Mouse (Mus musculus): Measurements from ENCODE around the gene Slf2. TPM values are rescaled to one million over a fixed set of nuclear protein-coding genes. Genes with fewer than 3 reads are reported as not detected.

Gene Slf2
- polyA plus RNA-seq (2015; fragmentation: Nextera tagmentation; extraction: Ambion mirVana) = 26.4 and 27.1 TPM in 2 replicates

GRCm38 (mm10) chr19:44930744-44931453 is at the start of gene Slf2:
Slf2 (plus strand) TSS chr19:44931151.
- H3K4me1 ChIP-seq (replicated peaks; ENCODE audit: control insufficient read depth, insufficient read depth, low read length) = peaks cover 11% of the 10 kb centered on the region
- peak within 1 kb of the TSS; percentile 79 for H3K27ac ChIP-seq (ENCODE audit: low read length)
- no peaks in the 10 kb centered on the region for H3K9me3 ChIP-seq (ENCODE audit: control insufficient read depth, low read length)
- peak within 1 kb of the TSS; percentile 91 for H3K9ac ChIP-seq (ENCODE audit: low read length)
- peaks cover 6% of the 10 kb centered on the region for H3K36me3 ChIP-seq (ENCODE audit: control insufficient read depth, insufficient read depth, low read length)
- peak within 1 kb of the TSS; percentile 93 for H3K4me3 ChIP-seq (ENCODE audit: low read length)
- H3K27me3 ChIP-seq (ENCODE audit: control insufficient read depth, insufficient read depth, low read depth, low read length) = no peaks in the 10 kb centered on the region
- peak; percentile 99 for ATAC-seq (ENCODE audit: low read depth)
- peak within 1 kb of the TSS; percentile 83 for H3K4me2 ChIP-seq (ENCODE audit: low read depth, low read length)
- WGBS = under 1% methylated on average over 47 of the region's 55 CpGs

GRCm38 (mm10) chr19:44882552-44883024 is 48.4 kb upstream of the Slf2 start:
- Histone ChIP-seq H3K27ac (ENCODE audit: low read length) (no peak overlapping the region), H3K4me1 (replicated peaks; ENCODE audit: control insufficient read depth, insufficient read depth, low read length) (peaks cover 3% of the 10 kb centered on the region; the same call in 1 of the 2 replicates), H3K36me3 (ENCODE audit: control insufficient read depth, insufficient read depth, low read length) (no peaks in the 10 kb centered on the region), H3K4me3 (ENCODE audit: low read length) (peak overlapping the region; percentile 43), H3K9ac (ENCODE audit: low read length) (peak overlapping the region; percentile 63), H3K27me3 (ENCODE audit: control insufficient read depth, insufficient read depth, low read depth, low read length) (peaks cover 26% of the 10 kb centered on the region), H3K9me3 (ENCODE audit: control insufficient read depth, low read length) (no peaks in the 10 kb centered on the region), H3K4me2 (ENCODE audit: low read depth, low read length) (peak overlapping the region; percentile 73)
- ATAC-seq (ENCODE audit: low read depth) = peak; percentile 26; the same call in 1 of the 2 replicates
- under 1% methylated on average over 26 of the region's 31 CpGs for WGBS

- Histone ChIP-seq H3K4me1 (replicated peaks; ENCODE audit: control insufficient read depth, insufficient read depth, low read length) (peaks cover 3% of the 10 kb centered on the region; the same call in 1 of the 2 replicates), H3K27me3 (ENCODE audit: control insufficient read depth, insufficient read depth, low read depth, low read length) (peaks cover 26% of the 10 kb centered on the region), H3K9me3 (ENCODE audit: control insufficient read depth, low read length) (no peaks in the 10 kb centered on the region), H3K4me2 (ENCODE audit: low read depth, low read length) (no peak overlapping the region), H3K9ac (ENCODE audit: low read length) (no peak overlapping the region), H3K4me3 (ENCODE audit: low read length) (no peak overlapping the region), H3K36me3 (ENCODE audit: control insufficient read depth, insufficient read depth, low read length) (no peaks in the 10 kb centered on the region), H3K27ac (ENCODE audit: low read length) (no peak overlapping the region)
- 49% methylated on average over 3 of the region's 3 CpGs for WGBS
- no peak for ATAC-seq (ENCODE audit: low read depth)
Measured at GRCm38 (mm10) chr19:44884331-44884730, 46.6 kb upstream of the Slf2 start.

- no peak overlapping the region for H3K27ac ChIP-seq (ENCODE audit: low read length)
- no peak overlapping the region for H3K4me3 ChIP-seq (ENCODE audit: low read length)
- no peak for ATAC-seq (ENCODE audit: low read depth)
- H3K9me3 ChIP-seq (ENCODE audit: control insufficient read depth, low read length) = no peaks in the 10 kb centered on the region
- WGBS = 44% methylated on average over 3 of the region's 3 CpGs
- no peak overlapping the region for H3K9ac ChIP-seq (ENCODE audit: low read length)
- peaks cover 30% of the 10 kb centered on the region for H3K27me3 ChIP-seq (ENCODE audit: control insufficient read depth, insufficient read depth, low read depth, low read length)
- no peaks in the 10 kb centered on the region for H3K36me3 ChIP-seq (ENCODE audit: control insufficient read depth, insufficient read depth, low read length)
- no peak overlapping the region for H3K4me2 ChIP-seq (ENCODE audit: low read depth, low read length)
- H3K4me1 ChIP-seq (replicated peaks; ENCODE audit: control insufficient read depth, insufficient read depth, low read length) = peaks cover 3% of the 10 kb centered on the region; the same call in 1 of the 2 replicates
Measured at GRCm38 (mm10) chr19:44886475-44886874, 44.5 kb upstream of the Slf2 start.

GRCm38 (mm10) chr19:44887679-44888235 is 43.2 kb upstream of the Slf2 start:
- Histone ChIP-seq H3K36me3 (ENCODE audit: control insufficient read depth, insufficient read depth, low read length) (no peaks in the 10 kb centered on the region), H3K9me3 (ENCODE audit: control insufficient read depth, low read length) (no peaks in the 10 kb centered on the region), H3K27me3 (ENCODE audit: control insufficient read depth, insufficient read depth, low read depth, low read length) (peaks cover 19% of the 10 kb centered on the region), H3K9ac (ENCODE audit: low read length) (no peak overlapping the region), H3K4me2 (ENCODE audit: low read depth, low read length) (no peak overlapping the region), H3K27ac (ENCODE audit: low read length) (no peak overlapping the region), H3K4me1 (replicated peaks; ENCODE audit: control insufficient read depth, insufficient read depth, low read length) (no peaks in the 10 kb centered on the region; the same call in 1 of the 2 replicates), H3K4me3 (ENCODE audit: low read length) (no peak overlapping the region)
- WGBS = 19% methylated on average over 7 of the region's 7 CpGs
- ATAC-seq (ENCODE audit: low read depth) = peak; percentile 41; the same call in 1 of the 2 replicates

GRCm38 (mm10) chr19:44889548-44889947 is 41.4 kb upstream of the Slf2 start:
- Histone ChIP-seq H3K36me3 (ENCODE audit: control insufficient read depth, insufficient read depth, low read length) (no peaks in the 10 kb centered on the region), H3K9me3 (ENCODE audit: control insufficient read depth, low read length) (no peaks in the 10 kb centered on the region), H3K4me2 (ENCODE audit: low read depth, low read length) (no peak overlapping the region), H3K4me1 (replicated peaks; ENCODE audit: control insufficient read depth, insufficient read depth, low read length) (peaks cover 5% of the 10 kb centered on the region), H3K4me3 (ENCODE audit: low read length) (no peak overlapping the region), H3K9ac (ENCODE audit: low read length) (no peak overlapping the region), H3K27ac (ENCODE audit: low read length) (no peak overlapping the region), H3K27me3 (ENCODE audit: control insufficient read depth, insufficient read depth, low read depth, low read length) (peaks cover 14% of the 10 kb centered on the region)
- WGBS = 41% methylated on average over 6 of the region's 6 CpGs
- ATAC-seq (ENCODE audit: low read depth) = no peak

- ATAC-seq (ENCODE audit: low read depth) = no peak
- H3K9ac ChIP-seq (ENCODE audit: low read length) = no peak overlapping the region
- H3K9me3 ChIP-seq (ENCODE audit: control insufficient read depth, low read length) = no peaks in the 10 kb centered on the region
- H3K36me3 ChIP-seq (ENCODE audit: control insufficient read depth, insufficient read depth, low read length) = no peaks in the 10 kb centered on the region
- peaks cover 5% of the 10 kb centered on the region for H3K4me1 ChIP-seq (replicated peaks; ENCODE audit: control insufficient read depth, insufficient read depth, low read length)
- no peak overlapping the region for H3K4me2 ChIP-seq (ENCODE audit: low read depth, low read length)
- H3K4me3 ChIP-seq (ENCODE audit: low read length) = no peak overlapping the region
- no peak overlapping the region for H3K27ac ChIP-seq (ENCODE audit: low read length)
- 59% methylated on average over 15 of the region's 15 CpGs for WGBS
- peaks cover 14% of the 10 kb centered on the region for H3K27me3 ChIP-seq (ENCODE audit: control insufficient read depth, insufficient read depth, low read depth, low read length)
Measured at GRCm38 (mm10) chr19:44891446-44891845, 39.5 kb upstream of the Slf2 start.

GRCm38 (mm10) chr19:44893231-44893871 is 37.6 kb upstream of the Slf2 start:
- H3K9me3 ChIP-seq (ENCODE audit: control insufficient read depth, low read length) = no peaks in the 10 kb centered on the region
- peaks cover 8% of the 10 kb centered on the region for H3K27me3 ChIP-seq (ENCODE audit: control insufficient read depth, insufficient read depth, low read depth, low read length)
- H3K27ac ChIP-seq (ENCODE audit: low read length) = no peak overlapping the region
- H3K36me3 ChIP-seq (ENCODE audit: control insufficient read depth, insufficient read depth, low read length) = no peaks in the 10 kb centered on the region
- ATAC-seq (ENCODE audit: low read depth) = peak; percentile 60
- H3K9ac ChIP-seq (ENCODE audit: low read length) = no peak overlapping the region
- H3K4me2 ChIP-seq (ENCODE audit: low read depth, low read length) = peak overlapping the region; percentile 42
- peaks cover 5% of the 10 kb centered on the region for H3K4me1 ChIP-seq (replicated peaks; ENCODE audit: control insufficient read depth, insufficient read depth, low read length)
- WGBS = 39% methylated on average over 19 of the region's 19 CpGs
- no peak overlapping the region for H3K4me3 ChIP-seq (ENCODE audit: low read length)

- Histone ChIP-seq H3K9ac (ENCODE audit: low read length) (no peak overlapping the region), H3K4me2 (ENCODE audit: low read depth, low read length) (no peak overlapping the region), H3K27ac (ENCODE audit: low read length) (no peak overlapping the region), H3K4me1 (replicated peaks; ENCODE audit: control insufficient read depth, insufficient read depth, low read length) (peaks cover 12% of the 10 kb centered on the region), H3K9me3 (ENCODE audit: control insufficient read depth, low read length) (no peaks in the 10 kb centered on the region), H3K4me3 (ENCODE audit: low read length) (no peak overlapping the region), H3K36me3 (ENCODE audit: control insufficient read depth, insufficient read depth, low read length) (no peaks in the 10 kb centered on the region), H3K27me3 (ENCODE audit: control insufficient read depth, insufficient read depth, low read depth, low read length) (peaks cover 8% of the 10 kb centered on the region)
- ATAC-seq (ENCODE audit: low read depth) = peak; percentile 55; the same call in 1 of the 2 replicates
- WGBS = 1% methylated on average over 4 of the region's 4 CpGs
Measured at GRCm38 (mm10) chr19:44895245-44895644, 35.7 kb upstream of the Slf2 start.

Data from lung, embryonic 16.5 days (tissue).